Mouse (Mus musculus) embryo, embryonic 10 days (tissue): ENCODE data around the gene Sv2a.
A peak's percentile ranks its signal among the peaks of the same experiment; 100 is the strongest.

Experiments
- DNase-seq: peaks from one replicate; pipeline ENCODE4 v3.0.0-alpha.2; 2015; ENCODE audit warnings: low spot score

Gene Sv2a

GRCm38 (mm10) chr3:96180727-96181477 is at the start of gene Sv2a:
Sv2a (plus strand) TSS chr3:96181151.
- peak; percentile 36 for DNase-seq

GRCm38 (mm10) chr3:96132478-96132877 is 48.5 kb upstream of the Sv2a start:
- no peak for DNase-seq

GRCm38 (mm10) chr3:96133327-96133905 is 47.5 kb upstream of the Sv2a start:
- no peak for DNase-seq

GRCm38 (mm10) chr3:96135011-96135410 is 45.9 kb upstream of the Sv2a start:
- no peak for DNase-seq

- peak; percentile 80 for DNase-seq
Measured at GRCm38 (mm10) chr3:96147950-96148349, 33.0 kb upstream of the Sv2a start.

GRCm38 (mm10) chr3:96151836-96152235 is 29.1 kb upstream of the Sv2a start:
- no peak for DNase-seq

GRCm38 (mm10) chr3:96152611-96153010 is 28.3 kb upstream of the Sv2a start:
- DNase-seq, result no peak

GRCm38 (mm10) chr3:96155501-96155900 is 25.4 kb upstream of the Sv2a start:
- no peak for DNase-seq

GRCm38 (mm10) chr3:96159820-96160219 is 21.1 kb upstream of the Sv2a start:
- no peak for DNase-seq

GRCm38 (mm10) chr3:96160222-96160802 is 20.6 kb upstream of the Sv2a start:
- no peak for DNase-seq

GRCm38 (mm10) chr3:96160803-96161516 is 20.0 kb upstream of the Sv2a start:
- peak; percentile 78 for DNase-seq

GRCm38 (mm10) chr3:96161869-96162840 is 18.8 kb upstream of the Sv2a start, which contains the start of gene Mtmr11:
Mtmr11 (plus strand) TSS chr3:96162004.
- peak; percentile 28 for DNase-seq

- no peak for DNase-seq
Measured at GRCm38 (mm10) chr3:96163040-96163439, 17.9 kb upstream of the Sv2a start.

- DNase-seq, result no peak
Measured at GRCm38 (mm10) chr3:96168466-96169158, 12.3 kb upstream of the Sv2a start.

GRCm38 (mm10) chr3:96170276-96170675 is 10.7 kb upstream of the Sv2a start:
- DNase-seq, result no peak

GRCm38 (mm10) chr3:96170976-96171545 is 9.9 kb upstream of the Sv2a start:
- no peak for DNase-seq

GRCm38 (mm10) chr3:96171583-96172196 is 9.3 kb upstream of the Sv2a start:
- DNase-seq, result no peak

- peak; percentile 94 for DNase-seq
Measured at GRCm38 (mm10) chr3:96172197-96173178, 8.5 kb upstream of the Sv2a start, which contains the start of gene Sf3b4. Sf3b4 (plus strand) TSS chr3:96172332.

- DNase-seq, result no peak
Measured at GRCm38 (mm10) chr3:96173185-96173584, 7.8 kb upstream of the Sv2a start.
